Mouse (Mus musculus): ENCODE results near the gene Tnrc6b.
"Not testable (repeated sequence)": the region's sequence is repeated elsewhere in the genome, so short reads cannot be mapped to it uniquely, and the experiment has no call there.

The Tnrc6b gene

DNA sequence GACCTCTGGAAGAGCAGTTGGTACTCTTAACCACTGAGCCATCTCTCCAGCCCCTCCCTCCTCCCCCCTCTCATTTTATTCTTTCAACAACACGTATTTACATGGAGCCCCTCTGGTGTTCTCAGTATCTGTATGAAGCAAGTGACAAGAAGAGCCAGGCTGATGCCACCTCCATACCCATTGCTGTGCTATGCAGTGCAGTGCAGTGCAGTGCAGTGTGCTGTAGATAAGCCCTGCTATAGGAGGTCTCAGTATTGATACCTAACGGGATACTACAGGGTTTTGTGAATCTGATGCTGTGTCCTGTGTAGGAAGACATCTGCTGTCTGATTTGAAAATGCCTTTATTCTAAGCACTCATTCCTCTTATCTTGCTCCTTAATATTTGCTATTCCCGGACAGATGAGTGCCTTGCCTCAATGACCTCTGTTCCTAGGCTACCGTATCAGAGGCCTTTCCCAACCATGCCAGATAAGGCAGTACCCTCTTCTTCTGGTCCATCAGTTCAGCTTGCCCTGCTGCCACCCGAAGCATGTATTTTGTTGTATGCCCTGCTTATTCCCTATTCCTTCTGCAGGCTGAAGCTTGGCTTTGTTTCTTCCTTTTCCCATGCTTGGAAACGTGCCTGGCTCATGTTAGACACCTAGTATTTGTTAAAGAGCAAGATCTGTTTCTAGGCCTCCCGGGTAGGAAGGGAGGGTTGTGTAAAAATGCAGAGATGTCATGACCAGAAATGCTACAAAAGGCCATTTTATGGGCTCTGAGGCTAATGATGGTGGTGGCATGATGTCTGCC is 139.8 kb downstream of the Tnrc6b start:
- no peak for DNase-seq (ENCODE audit: low spot score in 2 of 2)

DNA sequence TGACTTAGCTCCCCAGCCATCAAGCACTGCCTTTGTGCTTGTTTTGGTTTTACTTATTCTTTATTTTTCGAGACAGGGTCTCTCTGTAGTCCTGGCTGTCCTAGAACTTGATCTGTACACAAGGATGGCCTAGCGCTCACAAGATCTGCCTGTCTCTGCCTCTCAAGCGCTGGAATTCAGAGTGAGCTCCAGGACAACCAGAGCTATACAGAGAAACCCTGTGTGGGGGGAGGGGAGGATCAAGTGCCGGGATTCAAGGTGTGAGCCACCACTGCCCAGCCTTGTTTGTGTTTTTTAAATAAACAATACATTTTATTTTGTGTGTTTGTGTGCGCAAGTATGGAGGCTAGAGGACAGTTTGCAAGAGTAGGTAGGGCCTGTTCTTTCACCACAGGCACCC is 141.0 kb downstream of the Tnrc6b start:
- no peak for DNase-seq (ENCODE audit: low spot score in 2 of 2)

DNA sequence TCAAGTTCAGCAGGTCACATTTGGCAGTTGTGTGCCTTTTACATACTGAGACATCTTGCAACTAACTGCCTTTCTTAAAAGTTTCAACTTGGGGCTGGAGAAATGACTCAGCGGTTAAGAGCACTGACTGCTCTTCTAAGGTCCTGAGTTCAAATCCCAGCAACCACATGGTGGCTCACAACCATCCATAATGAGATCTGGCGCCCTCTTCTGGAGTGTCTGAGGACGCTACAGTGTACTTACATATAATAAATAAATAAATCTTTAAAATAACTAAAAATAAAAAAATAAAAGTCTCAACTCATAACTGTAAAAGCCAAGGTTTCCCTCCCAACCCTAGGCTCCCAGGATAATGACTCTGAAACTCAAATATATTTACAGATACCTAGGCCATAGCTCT is 141.4 kb downstream of the Tnrc6b start:
- DNase-seq (ENCODE audit: low spot score in 2 of 2) = not testable (repeated sequence)

DNA sequence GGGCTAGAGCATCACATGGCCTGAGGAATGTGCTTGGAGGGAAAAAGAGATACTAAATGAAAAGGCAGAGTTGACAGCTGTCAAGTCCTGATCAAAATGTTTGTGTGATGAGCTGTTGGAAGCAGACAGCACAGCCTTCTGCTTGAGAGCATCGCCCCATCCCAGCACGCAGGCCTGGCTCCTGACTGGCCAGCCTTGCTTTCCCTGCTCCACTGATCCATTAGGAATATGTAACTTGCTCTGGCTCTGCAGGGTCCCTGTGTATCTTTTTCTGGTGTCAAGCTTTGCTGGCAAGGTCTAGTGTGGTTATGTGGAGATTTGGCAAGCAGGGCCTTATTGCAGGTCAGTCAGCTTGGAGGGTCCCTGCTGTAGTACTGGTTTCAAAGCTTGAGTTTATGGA is 148.3 kb downstream of the Tnrc6b start:
- no peak for DNase-seq (ENCODE audit: low spot score in 2 of 2)

DNA sequence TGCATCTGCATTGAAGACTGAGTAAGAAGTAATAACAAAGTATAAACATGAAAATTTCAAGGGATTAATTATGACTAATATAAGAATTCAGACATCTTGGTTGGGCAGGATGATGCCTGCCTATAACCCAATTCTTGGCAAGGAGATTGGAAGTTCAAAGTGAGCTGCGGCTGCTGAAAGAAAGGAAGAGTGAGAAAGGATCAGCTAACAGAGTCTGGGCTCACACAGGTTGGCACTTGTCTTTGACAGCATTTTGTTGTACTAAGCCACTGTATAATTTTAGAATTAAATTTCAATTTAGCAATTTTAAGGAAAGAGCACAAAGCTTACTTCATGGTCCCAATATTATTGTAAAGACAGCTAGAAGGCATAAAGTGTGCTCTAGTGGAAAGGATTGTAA is 150.2 kb downstream of the Tnrc6b start:
- DNase-seq (ENCODE audit: low spot score in 2 of 2) = no peak

DNA sequence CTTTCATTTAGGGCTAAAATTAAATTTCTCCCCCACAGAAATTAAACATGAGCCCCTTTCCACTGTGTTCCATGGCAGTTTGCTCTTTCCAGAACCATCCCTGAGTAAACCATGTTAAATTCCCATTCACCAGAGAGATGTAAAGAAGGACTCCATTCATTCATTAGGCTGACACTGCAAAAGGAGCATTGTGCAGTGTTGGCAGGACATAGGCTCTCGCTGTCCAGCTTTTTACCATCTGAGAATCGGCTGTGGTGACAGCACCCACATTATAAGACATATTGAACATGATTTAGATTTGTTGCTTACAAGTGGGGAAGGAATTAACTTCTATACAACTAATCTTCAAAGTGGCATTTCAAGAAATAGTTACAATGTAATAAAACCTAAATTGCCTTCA is 150.9 kb downstream of the Tnrc6b start:
- no peak for DNase-seq (ENCODE audit: low spot score in 2 of 2)

DNA sequence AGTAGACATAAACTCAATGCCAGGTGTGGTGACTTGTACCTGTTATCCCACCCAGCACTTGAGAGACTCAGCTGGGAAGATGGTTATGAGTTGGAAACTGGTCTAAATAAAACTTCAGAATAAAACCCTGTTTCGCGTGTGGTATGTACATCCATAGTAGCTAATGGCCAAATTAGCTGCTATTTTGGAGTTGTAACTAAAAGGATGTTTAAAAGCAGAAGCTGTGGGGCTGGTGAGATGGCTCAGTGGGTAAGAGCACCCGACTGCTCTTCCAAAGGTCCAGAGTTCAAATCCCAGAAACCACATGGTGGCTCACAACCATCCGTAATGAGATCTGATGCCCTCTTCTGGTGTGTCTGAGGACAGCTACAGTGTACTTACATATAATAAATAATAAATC is 157.5 kb downstream of the Tnrc6b start:
- not testable (repeated sequence) for DNase-seq (ENCODE audit: low spot score in 2 of 2)

DNA sequence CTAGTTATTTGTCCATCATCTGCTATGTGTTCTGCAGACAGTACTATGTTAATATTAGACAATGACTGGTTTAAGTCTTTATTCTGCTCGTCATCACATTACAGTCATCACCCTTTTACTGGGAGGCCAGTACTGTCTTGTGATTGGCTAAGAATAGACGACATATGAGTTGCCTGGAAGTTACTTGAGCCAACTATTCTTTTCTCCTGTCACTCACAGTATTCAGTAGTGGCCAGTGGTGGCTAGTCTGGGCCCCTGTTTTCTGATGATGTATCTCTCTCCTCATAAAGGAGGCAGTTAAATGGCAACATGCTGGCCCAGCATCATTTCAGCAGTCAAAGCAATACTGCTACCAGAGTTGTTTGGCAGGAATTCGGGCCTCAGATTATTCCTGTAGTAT is 163.6 kb downstream of the Tnrc6b start:
- DNase-seq (ENCODE audit: low spot score in 2 of 2) = peak; percentile 7 to 11

DNA sequence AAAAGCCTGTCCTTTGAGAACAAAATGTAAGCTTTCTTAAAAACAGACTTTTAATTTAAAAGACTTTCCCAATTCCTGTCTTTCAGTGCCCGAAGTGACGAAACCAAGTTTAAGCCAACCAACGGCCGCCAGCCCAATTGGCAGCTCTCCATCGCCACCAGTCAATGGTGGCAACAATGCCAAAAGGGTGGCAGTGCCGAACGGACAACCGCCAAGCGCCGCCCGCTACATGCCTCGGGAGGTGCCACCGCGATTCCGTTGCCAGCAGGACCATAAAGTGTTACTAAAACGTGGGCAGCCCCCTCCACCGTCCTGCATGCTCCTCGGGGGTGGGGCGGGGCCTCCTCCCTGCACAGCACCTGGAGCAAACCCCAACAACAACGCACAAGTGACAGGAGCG is 165.1 kb downstream of the Tnrc6b start:
- DNase-seq (ENCODE audit: low spot score in 2 of 2) = peak; percentile 8 to 16

DNA sequence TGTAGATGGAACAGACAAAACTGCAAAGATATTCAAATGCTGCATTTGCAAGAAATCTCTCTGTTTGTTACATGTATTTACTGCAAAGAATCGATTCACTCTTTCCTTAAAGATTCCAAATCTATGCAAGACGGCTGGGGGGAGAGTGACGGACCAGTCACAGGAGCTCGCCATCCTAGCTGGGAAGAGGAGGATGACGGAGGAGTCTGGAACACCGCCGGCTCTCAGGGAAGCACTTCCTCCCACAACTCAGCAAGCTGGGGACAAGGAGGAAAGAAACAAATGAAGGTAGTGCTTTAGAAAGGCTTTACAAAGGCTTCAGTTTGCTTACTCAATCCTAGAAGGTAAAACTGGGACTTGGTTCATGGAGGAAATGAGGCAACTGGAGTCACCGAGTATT is 173.0 kb downstream of the Tnrc6b start:
- DNase-seq (ENCODE audit: low spot score in 2 of 2) = no peak

DNA sequence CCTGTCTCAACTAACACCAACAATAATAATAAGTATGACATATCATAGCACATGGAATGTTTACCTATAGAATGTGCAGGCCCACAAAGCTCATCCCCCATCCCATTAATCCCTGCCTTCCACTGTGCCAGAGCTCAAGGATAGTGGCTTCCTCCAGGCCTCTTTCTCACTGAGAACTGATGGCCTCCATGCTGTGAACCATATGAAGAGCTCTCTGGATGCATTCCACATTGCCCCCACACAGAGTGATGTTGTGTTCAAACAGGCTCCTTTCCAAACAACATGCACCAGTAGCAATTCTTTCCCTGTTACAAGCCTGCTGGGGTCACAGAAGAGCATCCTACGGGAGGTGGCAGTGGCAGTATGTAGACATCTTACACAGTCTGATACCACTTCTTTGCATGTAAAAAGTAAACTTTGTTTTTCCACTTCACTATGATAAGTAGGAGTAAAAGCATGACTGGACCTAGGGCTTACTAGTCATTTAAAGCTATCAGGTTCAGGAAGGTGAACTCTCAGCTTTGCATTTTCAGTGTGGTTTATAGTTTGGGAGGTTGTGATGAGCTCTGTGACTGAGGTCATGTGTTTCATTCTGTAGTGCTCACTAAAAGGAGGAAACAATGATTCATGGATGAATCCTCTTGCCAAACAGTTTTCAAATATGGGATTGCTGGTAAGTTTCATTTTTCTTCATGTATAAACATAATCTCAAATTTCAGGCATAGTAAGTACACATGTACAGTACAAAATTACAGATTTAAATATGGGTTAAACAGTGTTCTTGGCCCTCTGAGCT is 175.4 kb downstream of the Tnrc6b start:
- DNase-seq (ENCODE audit: low spot score in 2 of 2) = no peak

DNA sequence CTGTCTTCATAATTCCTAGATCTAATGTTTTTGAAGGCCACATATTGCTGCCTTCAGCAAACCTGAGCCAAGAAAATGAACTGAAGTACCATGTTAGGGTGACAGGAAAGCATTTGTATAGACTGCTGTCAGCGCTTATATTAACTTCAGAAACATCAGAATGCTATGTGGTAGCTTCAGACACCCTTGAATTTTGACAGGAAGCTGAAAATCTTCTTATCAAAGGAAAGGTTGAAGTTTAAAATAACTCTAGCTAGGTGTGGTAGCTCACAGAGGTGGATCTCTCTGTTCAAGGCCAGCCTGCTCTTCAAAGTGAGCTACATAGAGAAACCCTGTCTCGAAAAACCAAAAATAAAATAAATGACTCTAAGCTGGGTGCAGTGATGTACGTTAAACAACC is 181.2 kb downstream of the Tnrc6b start:
- no peak for DNase-seq (ENCODE audit: low spot score in 2 of 2)

DNA sequence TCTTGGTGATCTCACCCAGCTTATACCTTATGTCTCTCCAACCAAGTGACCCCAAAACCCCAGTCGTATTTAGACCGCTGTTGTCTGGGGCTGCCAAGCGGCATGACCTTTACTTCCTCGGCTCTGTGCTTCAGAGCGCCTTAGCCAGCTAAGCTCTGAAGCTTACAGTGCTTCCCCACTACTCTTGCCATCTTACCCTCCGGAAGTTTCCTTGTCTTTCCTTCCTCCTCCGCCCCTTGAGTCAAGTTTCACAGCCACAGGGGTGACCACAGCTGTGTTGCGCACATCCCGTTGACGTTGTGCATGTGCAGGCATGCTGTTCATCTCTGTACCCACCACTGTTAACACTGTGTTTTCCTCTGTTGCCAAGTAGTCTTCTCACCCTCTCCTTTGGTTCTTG is 185.6 kb downstream of the Tnrc6b start:
- no peak for DNase-seq (ENCODE audit: low spot score in 2 of 2)

DNA sequence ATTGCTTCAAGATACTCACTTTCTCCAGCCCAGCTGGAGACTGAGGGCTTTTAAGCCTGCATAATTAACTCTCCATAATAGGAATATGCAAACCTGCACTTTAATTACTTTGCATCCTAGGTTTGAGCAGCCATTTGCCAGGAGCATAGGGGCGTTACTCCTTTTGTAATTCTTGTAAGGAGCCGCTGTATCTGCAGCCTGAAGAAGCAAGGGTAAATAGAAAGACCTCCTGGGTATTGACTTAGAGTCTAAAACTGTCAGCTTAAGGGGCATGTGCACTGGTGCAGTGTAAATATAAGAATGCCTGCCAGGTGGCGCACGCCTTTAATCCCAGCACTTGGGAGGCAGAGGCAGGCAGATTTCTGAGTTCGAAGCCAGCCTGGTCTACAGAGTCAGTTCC is 186.8 kb downstream of the Tnrc6b start:
- DNase-seq (ENCODE audit: low spot score in 2 of 2) = no peak

DNA sequence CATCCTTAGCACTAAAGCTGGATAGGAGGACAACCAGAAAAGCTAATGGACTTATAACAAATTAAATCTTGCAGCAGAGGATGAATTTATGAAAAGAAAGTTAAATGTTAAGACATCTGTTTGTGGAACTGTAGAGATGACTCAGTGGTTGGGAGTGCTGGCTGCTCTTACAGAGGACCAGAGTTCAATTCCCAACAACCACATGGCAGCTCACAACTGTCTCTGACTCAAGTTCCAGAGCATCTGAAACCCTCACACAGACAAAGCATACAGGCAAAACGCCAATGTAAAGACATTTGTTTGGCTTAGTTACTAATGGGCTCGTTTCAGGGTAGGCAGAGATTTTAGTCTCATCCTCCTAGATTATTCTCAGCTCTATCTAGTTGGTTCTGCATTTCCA is 188.7 kb downstream of the Tnrc6b start:
- DNase-seq (ENCODE audit: low spot score in 2 of 2) = no peak

DNA sequence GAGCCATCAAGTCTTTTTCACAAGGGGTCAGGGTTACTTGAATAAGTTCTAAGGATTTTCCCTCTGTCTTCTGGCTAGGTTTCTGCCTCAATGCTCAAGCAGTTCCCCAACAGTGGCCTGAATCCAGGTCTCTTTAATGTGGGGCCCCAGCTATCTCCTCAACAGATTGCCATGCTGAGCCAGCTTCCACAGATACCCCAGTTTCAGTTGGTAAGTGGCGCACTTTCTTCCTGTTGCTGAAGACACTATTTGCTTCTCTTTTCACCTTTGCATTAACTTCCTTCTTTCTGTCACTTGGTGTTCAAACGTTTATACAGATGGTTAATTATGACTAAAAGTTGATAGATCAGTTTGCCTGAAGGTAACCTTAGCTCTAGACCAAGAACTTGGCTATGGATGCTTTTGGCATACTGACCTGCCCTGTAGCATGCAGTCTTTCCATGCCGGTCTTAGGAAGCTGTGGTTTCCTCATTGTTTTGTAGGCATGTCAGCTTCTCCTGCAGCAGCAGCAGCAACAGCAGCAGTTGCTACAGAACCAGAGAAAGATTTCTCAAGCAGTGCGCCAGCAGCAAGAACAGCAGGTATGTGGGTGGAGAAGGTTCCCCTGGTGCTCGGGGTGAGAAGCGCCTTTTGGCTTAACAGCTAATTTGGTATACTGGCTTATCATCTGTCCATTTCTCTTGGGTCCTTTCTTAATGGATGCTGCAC is 190.8 kb downstream of the Tnrc6b start:
- DNase-seq (ENCODE audit: low spot score in 2 of 2) = no peak

DNA sequence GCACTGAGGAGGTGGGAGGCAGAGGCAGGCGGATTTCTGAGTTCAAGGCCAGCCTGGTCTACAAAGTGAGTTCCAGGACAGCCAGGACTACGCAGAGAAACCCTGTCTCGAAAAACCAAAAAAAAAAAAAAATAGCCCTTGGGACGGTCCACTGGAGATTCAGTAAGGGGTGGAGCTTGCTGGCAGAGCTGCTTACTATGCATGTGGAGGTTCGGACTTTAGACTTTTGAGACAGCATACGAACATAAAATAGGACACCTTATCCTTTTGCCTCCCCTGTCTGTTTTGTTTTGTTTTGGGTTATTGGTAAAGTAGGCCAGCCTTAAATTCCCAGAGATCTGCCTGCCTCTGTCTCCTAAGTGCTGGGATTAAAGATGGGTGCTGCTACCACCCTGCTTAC is 193.7 kb downstream of the Tnrc6b start:
- not testable (repeated sequence) for DNase-seq (ENCODE audit: low spot score in 2 of 2)

DNA sequence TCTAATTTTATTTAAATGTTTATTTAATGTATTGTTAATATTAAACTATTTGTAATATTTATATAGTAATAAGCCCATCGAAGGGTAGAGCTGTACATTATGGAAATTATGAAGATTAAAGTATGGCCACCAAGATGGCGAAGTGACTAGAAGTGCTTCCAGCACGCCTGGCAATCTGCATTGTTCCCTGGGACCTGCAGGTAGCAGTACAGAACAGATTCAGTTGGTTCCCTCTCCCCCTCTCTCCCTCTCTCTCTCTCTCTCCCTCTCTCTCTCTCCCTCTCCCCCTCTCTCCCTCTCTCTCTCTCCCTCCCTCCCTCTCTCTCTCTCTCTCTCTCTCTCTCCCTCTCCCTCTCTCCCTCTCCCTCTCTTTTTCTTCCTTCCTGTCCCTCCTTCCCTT is 199.1 kb downstream of the Tnrc6b start:
- DNase-seq (ENCODE audit: low spot score in 2 of 2) = no peak

DNA sequence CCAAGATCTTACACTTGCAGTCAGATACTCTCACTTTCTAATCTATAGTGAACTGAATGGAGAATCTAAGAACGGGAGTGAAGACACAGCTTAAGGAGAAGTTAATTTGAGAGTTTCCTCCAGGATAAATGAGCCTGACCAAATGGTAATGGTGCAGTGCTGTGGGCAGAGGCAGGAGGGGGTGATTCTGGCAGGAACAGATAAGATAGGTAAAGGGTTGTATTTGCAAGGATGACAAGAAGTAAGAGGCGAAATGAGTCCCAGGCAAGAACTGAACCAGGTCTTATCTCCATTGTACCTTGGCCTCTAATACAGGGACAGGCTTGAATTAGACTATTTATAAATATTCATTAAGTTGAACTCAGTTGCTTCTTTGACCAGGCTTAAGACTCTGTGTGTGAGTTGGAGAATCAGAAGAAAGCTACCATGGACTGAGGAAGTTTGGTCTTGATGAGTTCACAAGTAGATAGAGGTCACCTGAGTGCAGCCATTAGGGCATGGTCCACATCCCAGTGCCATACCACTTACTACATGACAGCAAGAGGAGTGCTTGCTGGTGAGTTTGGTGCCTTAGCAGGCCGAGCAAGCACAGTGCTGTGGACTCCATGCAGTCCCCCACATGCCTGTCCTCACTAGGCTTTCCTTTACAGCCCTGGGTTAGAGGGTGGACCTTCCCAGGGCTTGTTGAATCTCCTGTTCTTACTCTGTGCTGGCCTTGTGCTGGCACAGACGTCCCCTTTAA is 199.8 kb downstream of the Tnrc6b start:
- DNase-seq (ENCODE audit: low spot score in 2 of 2) = no peak

DNA sequence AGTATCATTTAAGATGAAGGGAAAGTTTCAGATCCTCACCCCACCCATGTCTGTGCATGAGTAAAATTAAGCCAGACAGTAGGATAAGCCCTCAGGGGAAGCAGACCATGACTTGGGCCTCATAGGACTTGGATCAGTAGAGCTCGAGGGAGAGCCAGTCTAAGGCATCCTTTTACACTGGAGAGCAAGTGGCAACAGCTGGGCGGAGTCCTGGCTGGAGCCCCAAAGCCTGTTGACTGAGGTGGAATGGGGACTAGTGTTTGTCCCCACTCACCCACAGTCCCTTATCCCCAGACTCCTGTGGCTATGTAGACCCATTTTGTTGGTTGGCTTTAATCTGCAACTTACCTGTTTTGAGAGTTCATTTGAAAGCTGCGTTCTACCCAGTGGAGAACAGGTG is 201.1 kb downstream of the Tnrc6b start:
- DNase-seq (ENCODE audit: low spot score in 2 of 2) = no peak

DNA sequence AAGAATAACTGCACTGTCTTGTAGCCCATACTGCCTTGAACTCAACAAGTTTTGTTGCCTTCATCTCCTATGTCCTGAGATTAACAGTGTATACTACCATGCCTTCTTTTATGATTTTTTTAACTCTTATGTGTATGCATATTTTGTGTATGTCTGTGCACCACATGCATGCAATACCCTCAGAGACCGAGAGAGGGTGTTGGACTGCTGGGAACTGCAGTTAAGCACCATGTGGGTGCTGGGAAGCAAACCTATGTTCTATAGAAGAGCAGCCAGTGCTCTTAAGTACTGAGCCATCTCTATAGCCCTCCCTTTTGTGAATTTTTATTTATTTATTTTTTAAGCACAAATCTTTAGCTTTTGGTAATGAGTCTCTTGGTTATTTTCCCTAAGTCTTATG is 202.7 kb downstream of the Tnrc6b start:
- no peak for DNase-seq (ENCODE audit: low spot score in 2 of 2)

DNA sequence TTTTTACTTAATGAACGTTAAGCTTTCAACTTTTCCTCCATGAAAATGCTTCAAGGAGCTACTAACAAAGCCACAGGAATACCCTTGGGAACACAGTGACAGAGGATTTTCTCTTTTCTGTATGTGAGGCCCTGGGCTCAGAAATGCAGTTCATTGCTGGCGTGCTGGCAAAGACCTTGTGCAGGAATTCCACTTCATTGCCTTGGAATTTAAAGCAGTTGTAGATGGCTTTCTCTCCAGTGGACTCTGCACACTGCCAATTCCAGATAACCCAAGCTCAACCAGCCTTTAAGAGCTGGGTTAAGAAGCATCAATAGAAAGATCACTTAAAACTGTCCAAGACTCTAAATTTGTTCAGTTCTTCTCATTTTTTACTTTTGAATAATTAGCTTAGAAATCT is 204.7 kb downstream of the Tnrc6b start:
- no peak for DNase-seq (ENCODE audit: low spot score in 2 of 2)

All from heart, adult 9 months (tissue).